Mouse (Mus musculus): Measurements from ENCODE around the gene Tbx19.

Gene Tbx19

DNA sequence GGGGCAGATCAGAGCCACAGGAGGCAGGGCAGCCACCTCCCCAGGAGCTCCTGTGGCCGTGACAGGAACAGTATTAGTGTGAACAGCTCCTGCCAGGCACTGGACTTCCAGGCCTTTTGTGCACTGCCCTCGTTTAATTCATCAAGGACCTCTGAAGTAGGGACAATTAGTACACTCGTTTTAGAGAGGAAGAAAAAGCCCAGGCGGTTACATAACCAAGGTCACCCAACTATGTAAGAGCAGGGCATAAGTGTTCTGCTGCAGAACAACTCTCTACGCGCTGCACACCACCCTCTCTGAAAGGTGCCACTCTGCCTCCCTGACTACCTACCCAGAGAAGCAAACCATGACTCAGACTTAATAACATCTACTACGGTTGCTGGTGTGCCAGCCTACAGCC is 24.5 kb upstream of the Tbx19 start:
- CTCF ChIA-PET, result no interaction called here

DNA sequence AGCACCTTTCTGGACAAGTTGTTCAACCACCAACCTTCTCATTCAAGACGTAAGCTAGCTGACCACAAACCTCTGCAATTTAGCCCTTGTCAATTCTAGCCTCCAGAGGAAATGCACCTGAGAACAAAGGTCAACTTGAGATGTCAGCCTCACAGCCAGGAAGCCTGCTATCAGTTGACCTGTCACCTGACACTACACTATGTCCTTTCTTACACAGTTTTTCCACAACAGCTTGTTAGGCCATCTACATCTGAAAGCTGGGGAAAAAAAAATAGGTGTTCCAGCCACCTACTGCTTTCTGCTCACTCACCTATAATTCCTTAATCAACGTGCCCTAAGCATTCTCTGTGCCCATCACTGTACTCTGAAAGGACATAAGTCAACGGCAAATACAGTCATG is 23.6 kb upstream of the Tbx19 start:
- CTCF ChIA-PET, result interaction anchor here (0.6 kb wide), 1 partner anchor 10 kb away, joined by 4 read pairs; no protein-coding TSS in a partner anchor

DNA sequence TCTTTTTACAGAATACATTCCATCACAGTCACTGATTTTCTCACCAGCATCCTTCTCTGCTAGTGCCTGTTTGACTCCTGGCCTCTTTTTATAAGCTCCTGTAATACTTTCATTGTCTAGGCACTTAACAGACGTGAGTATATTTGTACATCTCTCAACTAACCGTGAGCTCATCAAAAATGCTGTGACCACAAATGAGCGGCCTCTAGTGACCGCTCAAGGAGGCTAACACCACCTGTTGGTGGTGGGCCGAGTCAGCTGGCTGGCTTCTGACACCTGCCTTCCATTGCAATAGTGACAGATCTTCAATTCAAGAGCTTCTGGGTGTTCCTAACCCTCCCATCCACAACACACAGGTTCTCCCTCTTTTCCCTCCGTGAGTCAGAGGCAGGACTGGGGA is 22.8 kb upstream of the Tbx19 start:
- CTCF ChIA-PET, result interaction anchor here (0.5 to 0.7 kb wide), 2 partner anchors 31 to 859 kb away, joined by 3 to 5 read pairs; no protein-coding TSS in a partner anchor

DNA sequence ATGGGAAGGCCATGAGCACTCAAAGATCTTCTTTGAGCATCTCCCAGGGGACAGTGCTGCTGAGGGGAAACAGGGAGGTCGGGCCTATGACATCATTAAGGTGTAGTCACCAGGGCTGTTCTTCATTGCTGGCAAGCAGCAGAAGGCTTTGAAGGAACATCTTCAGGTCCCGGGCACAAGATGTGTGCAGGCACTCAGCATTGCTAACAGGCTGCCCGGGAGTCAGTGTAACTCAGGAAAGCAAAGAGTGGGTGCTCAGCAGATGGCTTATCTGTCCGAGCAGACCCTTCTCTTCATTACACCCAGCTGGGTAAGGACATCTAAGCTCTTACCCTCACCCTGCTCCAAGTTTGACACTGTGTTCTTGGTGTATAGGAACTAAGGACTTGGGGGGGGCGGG is 18.7 kb upstream of the Tbx19 start:
- CTCF ChIA-PET, result no interaction called here

DNA sequence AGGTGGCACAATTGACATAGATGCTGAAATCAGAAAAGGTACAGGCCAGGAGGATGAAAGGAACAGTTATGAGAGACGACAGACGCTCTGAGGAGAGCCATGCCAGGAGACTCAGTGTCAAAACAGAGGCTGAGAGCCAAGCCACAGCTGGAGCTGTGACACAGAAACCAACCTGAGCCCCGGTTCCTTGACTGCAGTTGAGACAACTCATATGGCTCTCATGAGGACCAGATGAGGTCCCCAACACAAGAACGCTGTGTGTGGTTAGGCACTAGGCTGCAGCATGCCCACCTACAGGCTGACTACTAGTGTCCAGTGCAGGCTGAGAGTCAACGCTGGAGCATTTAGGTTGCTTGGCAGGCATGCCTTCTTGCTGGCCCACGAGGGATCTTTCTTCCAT is 17.5 kb upstream of the Tbx19 start:
- CTCF ChIA-PET, result no interaction called here

DNA sequence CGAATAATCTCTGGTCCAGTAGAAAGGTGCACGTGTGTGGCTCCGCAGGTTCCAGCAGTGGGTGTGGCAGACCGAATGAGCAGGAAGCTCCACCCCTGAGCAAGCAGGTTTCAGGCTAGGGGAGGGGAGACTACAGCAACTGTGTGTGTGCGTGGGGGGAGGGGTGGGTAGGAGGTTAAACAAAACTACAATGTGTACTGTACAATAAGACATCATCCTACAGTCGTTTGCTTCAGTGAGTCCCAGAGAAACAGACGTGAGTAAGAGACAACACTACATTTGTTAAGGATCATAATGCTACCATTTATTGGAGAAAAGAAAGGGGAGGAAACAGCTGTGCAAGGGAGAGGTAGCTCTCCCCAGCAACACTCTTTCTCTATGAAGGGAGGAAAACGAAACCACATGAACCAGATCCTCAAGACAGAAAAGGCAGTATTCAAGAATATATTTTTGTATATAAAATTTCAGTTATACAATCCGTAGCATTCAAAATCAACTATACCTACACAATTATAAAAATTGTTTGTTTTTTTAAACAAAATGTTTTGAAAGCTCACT is 13.6 kb upstream of the Tbx19 start:
- CTCF ChIA-PET, result interaction anchor here (0.5 to 0.7 kb wide), 2 partner anchors 10 to 19 kb away, joined by 4 to 5 read pairs; no protein-coding TSS in a partner anchor

DNA sequence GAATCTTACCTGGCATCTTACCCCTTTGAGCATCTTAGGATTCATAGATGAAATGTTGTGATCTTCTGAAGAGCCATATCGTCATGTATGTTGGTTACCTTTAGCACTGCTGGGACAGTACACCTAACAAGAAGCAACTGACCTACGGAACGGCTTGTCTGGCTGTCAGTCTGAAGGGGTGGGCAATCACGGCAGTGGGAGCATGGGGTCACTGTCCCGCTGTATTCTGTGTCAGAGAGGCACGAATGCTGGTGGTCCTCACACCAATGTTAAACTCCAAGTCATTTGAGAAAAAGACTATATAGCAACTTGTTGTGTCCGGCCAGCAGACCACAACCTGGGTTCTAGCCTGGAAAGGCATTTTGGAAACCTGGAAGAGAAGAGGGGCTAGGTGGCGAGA is 10.7 kb upstream of the Tbx19 start:
- CTCF ChIA-PET, result no interaction called here

DNA sequence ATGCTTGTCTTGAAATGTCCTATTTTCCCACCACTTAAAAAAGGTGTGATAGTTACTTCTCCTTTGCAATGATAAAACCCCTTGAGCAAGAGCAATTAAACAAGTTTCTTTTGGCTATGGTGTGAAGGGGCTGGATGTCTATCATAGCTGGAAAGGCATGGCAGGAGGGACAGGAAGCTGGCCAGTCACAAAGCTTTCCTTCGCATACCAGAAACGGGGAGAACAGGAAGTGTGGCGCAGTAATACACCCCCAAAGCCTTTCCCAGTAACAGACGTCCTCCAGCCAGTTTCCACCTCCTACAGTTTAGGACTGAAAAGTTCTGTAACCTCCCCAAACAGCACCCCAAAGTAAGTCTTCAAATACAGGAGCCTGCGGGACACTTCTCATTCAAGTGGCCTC is 9.6 kb upstream of the Tbx19 start:
- CTCF ChIA-PET, result interaction anchor here (0.6 kb wide), 1 partner anchor 1276 kb away, joined by 4 read pairs; no protein-coding TSS in a partner anchor

DNA sequence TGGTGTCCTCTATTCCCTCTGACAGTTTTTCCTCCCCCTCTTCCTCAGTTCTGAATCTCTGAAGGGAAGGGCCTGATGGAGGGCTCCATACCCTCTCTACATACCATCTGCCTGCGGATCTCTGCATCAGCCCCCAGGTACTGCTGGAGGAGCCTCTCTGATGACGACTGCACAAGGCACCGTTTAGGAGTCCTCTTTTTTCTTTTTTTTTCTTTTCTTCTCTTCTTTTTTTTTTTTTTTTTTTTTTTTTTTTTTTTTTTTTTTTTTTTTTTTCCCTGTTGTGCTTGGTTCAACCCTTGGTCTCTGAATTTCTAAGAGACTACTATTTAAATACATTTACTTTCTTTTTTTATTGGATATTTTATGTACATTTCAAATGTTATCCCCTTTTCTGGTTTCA is 8.9 kb upstream of the Tbx19 start:
- CTCF ChIA-PET, result interaction anchor here (0.7 kb wide), 2 partner anchors 37 to 706 kb away, joined by 3 read pairs; no protein-coding TSS in a partner anchor

DNA sequence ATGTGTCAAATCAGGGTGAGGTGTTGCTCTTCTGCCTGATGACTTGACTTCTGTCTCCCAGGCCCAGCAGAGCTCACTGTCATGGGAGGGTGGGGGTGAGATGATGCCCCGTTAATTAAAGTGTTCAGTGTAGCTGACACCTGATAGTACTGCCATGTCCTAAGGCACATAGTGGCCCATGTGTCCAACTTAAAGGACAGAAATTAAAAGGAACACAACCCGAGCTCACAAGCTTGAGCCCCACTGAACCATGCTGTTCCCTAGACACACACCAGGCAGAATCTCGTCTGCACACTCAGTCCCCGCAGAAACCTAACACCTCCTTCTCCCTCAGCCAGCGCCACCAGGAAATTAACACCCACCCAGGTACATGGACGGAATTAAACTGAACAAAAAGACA is 4.3 kb upstream of the Tbx19 start:
- CTCF ChIA-PET, result no interaction called here

DNA sequence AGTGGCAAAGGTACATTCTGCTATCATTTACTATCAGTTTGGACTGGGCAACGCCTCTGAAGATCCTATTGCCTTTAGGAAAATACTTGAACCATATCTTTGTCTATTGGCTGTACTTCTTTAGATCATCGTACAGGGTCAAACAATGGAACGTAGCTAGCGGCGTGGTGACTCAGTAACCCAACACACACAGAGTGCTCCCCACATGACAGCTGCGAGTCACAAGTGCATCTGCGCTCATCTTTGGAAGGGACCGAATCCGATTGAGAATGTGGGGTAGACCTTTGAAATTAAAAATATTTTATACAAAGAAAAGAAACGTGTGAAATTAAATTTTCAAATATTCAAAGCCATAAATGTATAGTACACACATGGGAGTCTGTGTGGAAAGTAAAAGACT is 1.7 kb downstream of the Tbx19 start:
- CTCF ChIA-PET, result no interaction called here

DNA sequence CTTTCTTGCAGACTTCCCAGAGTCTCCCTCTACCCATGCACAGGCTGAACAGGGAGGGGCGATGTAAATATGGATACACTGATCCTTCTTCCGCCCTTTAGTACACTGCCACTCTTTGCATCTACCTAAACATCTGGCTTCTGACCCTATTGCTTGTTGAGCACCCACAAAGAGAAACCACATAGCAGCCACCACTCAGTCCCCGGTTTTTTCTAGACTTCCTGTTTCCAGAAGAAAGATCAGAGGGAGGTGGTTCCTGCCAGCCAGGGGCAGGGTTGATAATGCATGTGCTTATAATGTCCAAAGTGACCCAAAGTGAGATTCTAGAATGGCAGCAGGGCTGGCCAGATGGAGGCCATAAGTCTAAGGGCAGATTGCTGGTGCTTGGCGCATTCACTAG is 6.4 kb downstream of the Tbx19 start:
- CTCF ChIA-PET, result no interaction called here

DNA sequence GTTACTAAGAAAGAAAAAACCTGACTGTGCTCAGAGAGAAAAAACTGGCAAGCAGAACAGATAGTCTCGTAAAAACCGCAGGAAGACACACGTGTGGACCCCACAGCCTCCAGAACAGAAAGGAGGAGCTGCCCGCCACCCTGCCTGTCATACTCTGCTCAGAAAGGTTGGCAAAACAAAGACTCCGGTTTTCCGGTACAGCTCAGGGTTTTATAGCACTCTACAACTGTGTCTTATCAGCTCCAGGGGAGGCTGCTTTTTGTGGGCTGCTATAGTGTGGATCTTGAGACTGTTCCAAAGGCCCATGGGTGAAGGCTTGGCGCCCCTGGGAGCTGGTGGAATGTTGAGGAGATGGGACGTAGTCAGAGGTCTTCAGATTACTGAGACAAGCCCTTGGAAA is 9.4 kb downstream of the Tbx19 start:
- CTCF ChIA-PET, result interaction anchor here (0.6 kb wide), 1 partner anchor 849 kb away, joined by 6 read pairs; no protein-coding TSS in a partner anchor

DNA sequence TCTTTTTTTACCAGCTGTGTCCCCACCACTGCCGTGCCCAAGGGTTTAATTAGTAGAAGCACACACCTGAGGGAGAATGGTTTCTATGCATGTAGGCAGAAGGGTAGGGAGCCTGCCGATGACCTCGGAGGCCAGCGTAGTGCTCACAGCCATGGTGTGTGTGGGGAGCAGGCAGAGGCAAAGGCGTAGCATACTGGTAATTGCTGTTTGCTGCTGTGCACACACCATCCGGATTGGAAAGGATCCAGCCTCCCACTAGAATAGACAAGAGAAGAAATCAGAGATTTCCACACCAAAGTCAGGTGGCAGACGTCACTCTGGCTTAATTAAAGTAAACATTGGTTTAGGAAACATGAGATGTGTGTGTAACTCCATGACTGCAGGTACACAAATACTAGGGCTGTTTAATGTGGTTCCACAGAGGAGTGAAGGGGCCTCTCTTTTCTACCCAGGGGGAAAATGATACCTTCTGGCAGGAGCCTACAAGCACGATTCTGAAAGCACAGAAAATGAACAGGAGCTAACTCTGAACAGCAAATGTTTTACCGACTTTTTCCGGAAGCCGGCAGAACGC is 18.1 kb downstream of the Tbx19 start:
- CTCF ChIA-PET, result no interaction called here

DNA sequence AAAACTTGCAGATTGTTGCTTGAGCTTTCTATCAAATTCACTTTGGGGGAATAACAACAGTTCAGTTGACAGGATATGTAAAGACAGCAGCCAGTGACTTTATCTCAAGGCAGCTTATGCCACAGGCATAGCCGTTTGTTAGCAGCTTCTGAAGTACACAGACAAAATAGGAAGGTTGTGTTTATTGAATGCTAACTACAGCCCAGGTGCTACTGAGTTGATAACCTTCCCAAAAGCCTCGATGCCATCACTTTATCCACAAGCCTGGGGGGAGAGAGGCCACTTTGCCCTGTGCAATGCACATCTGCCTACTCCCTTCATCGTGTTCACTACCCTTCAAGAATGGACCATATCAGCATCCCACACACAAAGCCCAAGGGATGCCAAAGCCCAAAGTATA is 20.3 kb downstream of the Tbx19 start:
- CTCF ChIA-PET, result no interaction called here

DNA sequence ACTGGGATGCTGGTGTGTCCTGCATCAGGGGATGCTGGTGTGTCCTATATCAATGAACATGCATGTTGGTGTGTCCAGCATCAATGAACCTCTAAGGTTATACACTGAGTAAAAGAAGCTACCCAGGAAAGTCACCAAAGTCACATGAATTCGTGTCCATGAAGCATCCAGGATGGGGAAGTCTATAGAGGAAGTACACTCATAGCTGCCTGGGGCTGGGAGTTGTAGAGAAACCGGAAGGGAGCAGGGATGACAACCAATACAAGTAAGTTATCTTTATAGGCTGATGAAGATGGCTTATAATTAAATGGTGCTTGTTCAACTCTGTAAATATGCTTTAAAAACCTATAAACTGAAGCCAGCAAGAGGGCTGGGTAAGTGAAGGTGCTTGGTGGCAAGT is 26.7 kb downstream of the Tbx19 start:
- CTCF ChIA-PET, result no interaction called here

DNA sequence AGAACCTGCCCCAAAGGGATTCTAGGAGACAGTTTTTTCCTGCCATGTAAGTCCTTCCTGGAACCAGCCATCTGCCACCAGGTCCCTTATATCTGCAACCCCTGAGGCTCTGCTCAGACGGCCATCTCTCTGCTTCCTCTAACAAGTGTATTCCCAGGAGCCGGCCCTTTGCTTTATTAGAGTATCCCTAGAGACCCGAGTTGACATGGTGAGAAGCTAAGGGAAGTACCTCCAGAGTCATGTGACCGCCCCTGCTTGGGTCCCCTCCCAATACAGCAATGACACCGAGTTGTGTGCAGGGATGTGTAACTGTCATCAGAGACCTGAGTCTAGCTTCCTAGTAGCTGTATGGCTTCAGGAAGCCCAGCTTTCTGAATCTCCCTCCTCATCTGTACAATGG is 27.3 kb downstream of the Tbx19 start:
- CTCF ChIA-PET, result interaction anchor here (0.7 to 0.8 kb wide), 2 partner anchors 13 to 118 kb away, joined by 3 to 12 read pairs; no protein-coding TSS in a partner anchor

DNA sequence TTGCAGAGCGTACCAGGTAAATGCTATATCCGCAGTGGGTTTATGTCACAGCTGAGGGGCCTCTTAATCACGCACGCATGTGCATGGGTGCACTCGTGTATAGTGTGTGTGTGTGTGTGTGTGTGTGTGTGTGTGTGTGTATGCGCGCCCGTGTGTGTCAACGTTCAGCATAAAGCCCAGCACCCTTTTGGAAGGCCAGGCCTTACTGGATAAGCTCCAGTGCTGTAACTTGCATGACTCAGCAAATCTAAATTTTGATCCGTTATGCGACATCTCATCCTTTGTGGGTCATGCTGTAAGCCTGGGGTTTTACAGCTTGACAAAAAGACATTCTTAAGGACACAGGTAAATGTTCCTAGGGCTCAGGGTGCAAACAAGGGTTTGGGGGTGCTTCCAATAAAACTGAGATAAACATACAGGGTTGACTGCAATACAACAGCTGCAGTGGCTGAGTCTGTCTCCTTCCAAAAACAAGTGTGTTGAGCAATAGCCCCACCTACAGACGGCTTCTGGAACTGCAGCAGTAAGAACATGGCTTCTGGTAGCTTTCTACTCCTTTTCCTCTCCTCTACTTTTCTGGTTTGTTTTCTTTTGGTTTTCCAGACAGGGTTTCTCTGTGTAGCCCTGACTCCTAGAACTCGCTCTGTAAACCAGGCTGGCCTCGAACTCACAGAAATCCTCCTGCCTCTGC is 28.2 kb downstream of the Tbx19 start:
- CTCF ChIA-PET, result interaction anchor here (0.6 to 0.8 kb wide), 4 partner anchors 12 to 190 kb away, joined by 3 to 12 read pairs (median 3); no protein-coding TSS in a partner anchor

DNA sequence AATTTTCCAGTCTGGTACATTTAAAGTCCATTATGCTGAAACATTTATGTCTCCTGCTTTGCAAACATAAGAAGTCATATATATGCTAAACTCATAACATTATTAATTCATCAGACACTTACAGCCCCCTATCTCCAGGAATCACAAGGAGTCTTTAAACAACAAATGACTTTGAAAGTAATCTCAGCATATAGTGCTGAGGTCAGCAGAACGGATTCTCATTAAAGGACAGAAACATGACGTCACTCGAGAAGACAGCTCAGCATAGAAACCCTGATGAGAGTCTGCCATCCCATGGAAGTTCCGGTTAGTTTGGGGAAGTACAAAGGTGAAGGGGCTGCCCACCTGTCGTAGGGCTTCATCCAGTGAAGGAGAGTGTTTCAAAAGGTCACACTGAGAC is 31.0 kb downstream of the Tbx19 start:
- CTCF ChIA-PET, result no interaction called here

DNA sequence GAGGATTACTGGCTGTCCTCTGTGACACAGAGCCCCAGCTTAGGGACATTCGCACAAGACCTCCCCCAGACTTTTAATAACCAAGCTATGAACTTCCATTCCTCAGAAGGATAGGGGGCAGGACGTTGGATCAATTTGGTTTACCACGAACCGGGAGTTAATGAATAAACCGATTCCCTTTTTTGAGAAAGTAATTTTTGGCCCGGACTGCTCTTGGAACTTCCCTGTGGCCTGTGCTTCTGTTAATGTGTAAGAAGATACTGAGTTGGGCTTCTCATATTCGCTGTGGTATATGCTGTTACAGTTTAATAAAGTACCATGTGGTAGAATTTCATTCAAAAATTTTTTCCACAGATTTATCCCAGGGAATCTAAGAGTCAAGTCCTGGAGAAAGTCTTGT is 39.5 kb downstream of the Tbx19 start:
- CTCF ChIA-PET, result no interaction called here

DNA sequence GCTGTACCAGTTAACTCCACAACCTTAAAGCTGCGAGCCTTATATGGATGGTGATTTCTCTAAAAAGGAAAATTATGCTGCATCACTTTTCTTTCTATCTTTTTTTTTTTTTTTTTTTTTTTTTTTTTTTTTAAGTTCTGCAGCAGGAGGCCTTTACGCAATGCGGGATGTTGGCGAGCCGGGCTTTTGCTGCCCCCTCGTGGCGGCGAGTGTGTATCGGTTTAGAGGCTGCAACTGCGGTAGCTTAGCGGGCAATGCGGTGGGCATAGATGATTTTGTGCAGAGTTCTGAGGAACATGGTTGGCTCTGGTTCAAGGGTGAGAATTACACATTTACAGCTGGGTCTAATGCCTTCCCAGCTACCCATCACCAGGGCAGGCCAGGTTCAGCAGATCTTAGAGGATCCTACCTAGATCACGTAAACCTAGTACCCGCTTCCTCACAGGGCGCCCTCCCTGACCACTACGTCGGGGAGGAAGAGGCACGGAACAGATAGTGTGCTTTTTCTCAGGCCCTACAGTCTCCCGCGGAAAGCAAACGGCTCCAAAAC is 40.1 kb downstream of the Tbx19 start:
- CTCF ChIA-PET, result interaction anchor here (0.6 to 1.0 kb wide), 2 partner anchors 10 to 12 kb away, joined by 3 to 9 read pairs; no protein-coding TSS in a partner anchor

DNA sequence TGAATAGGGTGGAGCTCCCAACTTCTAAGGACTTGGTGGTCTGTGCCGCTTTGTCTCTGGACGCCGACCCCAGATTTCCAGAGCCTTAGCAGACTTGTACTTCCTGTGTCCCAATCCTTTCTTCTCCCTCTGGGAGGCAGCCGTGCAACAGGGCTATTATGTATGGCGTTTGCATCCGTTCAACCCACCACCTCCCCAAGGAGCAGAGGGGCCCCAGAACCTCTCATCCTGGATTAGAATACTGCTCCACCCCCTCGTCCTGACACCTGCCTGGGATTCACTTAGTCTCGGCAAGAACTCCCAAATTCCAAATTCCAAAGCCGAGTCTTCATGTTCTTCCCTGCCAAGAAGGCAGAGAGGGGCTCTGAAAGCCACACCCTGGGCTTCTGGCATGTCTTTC is 40.8 kb downstream of the Tbx19 start:
- CTCF ChIA-PET, result interaction anchor here (0.6 to 1.0 kb wide), 2 partner anchors 11 to 13 kb away, joined by 3 to 9 read pairs; no protein-coding TSS in a partner anchor
